Comparison of ENCODE assay signal across 38 mouse cellular contexts in genomic region chr8:71981456-71981855, GRCm38 (mm10). TPM values are rescaled to one million over a fixed set of nuclear protein-coding genes. Genes with fewer than 3 reads are reported as not detected.
"Had no signal": no experiment of that assay in that cellular context is flagged by ENCODE, and none has a peak within 500 bp of the region (broad histone marks: within the 10 kb centered on the region; RNA-seq: fewer than 3 reads in every experiment).

No protein-coding gene starts in this region.

- H3K9ac ChIP-seq: embryonic facial prominence, embryonic 12.5 days; embryonic facial prominence, embryonic 13.5 days; embryonic facial prominence, embryonic 15.5 days; forebrain, embryonic 12.5 days; forebrain, embryonic 13.5 days; forebrain, embryonic 15.5 days; forebrain, postnatal 0 days had no signal

- H3K4me3 ChIP-seq: embryonic facial prominence, embryonic 10.5 days; embryonic facial prominence, embryonic 12.5 days; embryonic facial prominence, embryonic 13.5 days; embryonic facial prominence, embryonic 15.5 days; erythroblast, embryonic 14.5 days; forebrain, embryonic 10.5 days; forebrain, embryonic 12.5 days; forebrain, embryonic 13.5 days; forebrain, embryonic 15.5 days; gastrocnemius, adult 2 months; heart, adult 2 months had no signal

- H3K27me3 ChIP-seq: embryonic facial prominence, embryonic 12.5 days; embryonic facial prominence, embryonic 13.5 days; embryonic facial prominence, embryonic 15.5 days; forebrain, embryonic 12.5 days; forebrain, embryonic 13.5 days; forebrain, embryonic 15.5 days had no signal

- DNase-seq: cerebellum, adult 9-10 months; cerebellum, adult 9-11 months; cerebellum, postnatal 10 days; cerebellum, postnatal 14 days; cerebellum, postnatal 25 days; cerebellum, postnatal 36 days; embryo, embryonic 11 days; forebrain, postnatal 0 days; gastrocnemius, adult 2 months; gastrocnemius, postnatal 10 days; gastrocnemius, postnatal 14 days; gastrocnemius, postnatal 25 days; gastrocnemius, postnatal 36 days had no signal

- H3K36me3 ChIP-seq: embryonic facial prominence, embryonic 10.5 days; embryonic facial prominence, embryonic 12.5 days; embryonic facial prominence, embryonic 13.5 days; embryonic facial prominence, embryonic 15.5 days; forebrain, embryonic 10.5 days; forebrain, embryonic 12.5 days; forebrain, embryonic 15.5 days had no signal

- H3K9me3 ChIP-seq: embryonic facial prominence, embryonic 10.5 days; embryonic facial prominence, embryonic 12.5 days; embryonic facial prominence, embryonic 13.5 days; embryonic facial prominence, embryonic 15.5 days; forebrain, embryonic 10.5 days; forebrain, embryonic 12.5 days; forebrain, embryonic 13.5 days; forebrain, embryonic 15.5 days had no signal

- H3K4me2 ChIP-seq: embryonic facial prominence, embryonic 12.5 days; embryonic facial prominence, embryonic 13.5 days; embryonic facial prominence, embryonic 15.5 days; forebrain, embryonic 12.5 days; forebrain, embryonic 13.5 days; forebrain, embryonic 15.5 days had no signal

- H3K27ac ChIP-seq: embryonic facial prominence, embryonic 10.5 days; embryonic facial prominence, embryonic 12.5 days; embryonic facial prominence, embryonic 13.5 days; embryonic facial prominence, embryonic 15.5 days; forebrain, embryonic 10.5 days; forebrain, embryonic 12.5 days; forebrain, embryonic 13.5 days; forebrain, embryonic 15.5 days; gastrocnemius, adult 2 months; heart, adult 2 months had no signal

- H3K4me1 ChIP-seq: embryonic facial prominence, embryonic 10.5 days; embryonic facial prominence, embryonic 12.5 days; embryonic facial prominence, embryonic 13.5 days; embryonic facial prominence, embryonic 15.5 days; forebrain, embryonic 10.5 days; forebrain, embryonic 12.5 days; forebrain, embryonic 13.5 days; forebrain, embryonic 15.5 days had no signal

RNA-seq across cellular contexts. Expression of gene Cyp4f18, which starts 28.0 kb away (rescaled TPM):
- total RNA-seq: forebrain, postnatal 0 days had no signal

RNA-seq across cellular contexts. Expression of gene Olfr372, which starts 59.6 kb away (rescaled TPM):
- total RNA-seq: common myeloid progenitor, adult 5-6 weeks; forebrain, postnatal 0 days; gastrocnemius, adult 18-20 months; gastrocnemius, adult 2 months; gastrocnemius, adult 8-10 months; gastrocnemius, postnatal 10 days; gastrocnemius, postnatal 14 days; gastrocnemius, postnatal 25 days; gastrocnemius, postnatal 36 days; gastrocnemius, postnatal 4 days; granulocyte monocyte progenitor cell, adult 5-6 weeks; heart, adult 18-20 months; heart, adult 2 months; heart, adult 8-10 months had no signal
- polyA plus RNA-seq: cortical plate, adult 2 months; embryonic facial prominence, embryonic 10.5 days; embryonic facial prominence, embryonic 11.5 days; embryonic facial prominence, embryonic 12.5 days; embryonic facial prominence, embryonic 13.5 days; embryonic facial prominence, embryonic 14.5 days; embryonic facial prominence, embryonic 15.5 days; erythroblast, embryonic 14.5 days; forebrain, embryonic 10.5 days; forebrain, embryonic 11.5 days; forebrain, embryonic 12.5 days; forebrain, embryonic 13.5 days; forebrain, embryonic 14.5 days; forebrain, embryonic 15.5 days; forebrain, embryonic 16.5 days; forebrain, postnatal 0 days; frontal cortex, adult 2 months; gonadal fat pad, adult 2 months; heart, adult 2 months had no signal
